Mouse (Mus musculus) gastrocnemius, postnatal 25 days (tissue): ENCODE measurements around the gene Unc13a. TPM values are rescaled to one million over a fixed set of nuclear protein-coding genes. Genes with fewer than 3 reads are reported as not detected.
A peak's percentile ranks its signal among the peaks of the same experiment; 100 is the strongest.

Source experiments
- DNase-seq: peaks from one replicate; pipeline ENCODE4 v3.0.0; 2022
- microRNA-seq, 2 experiments: library from miRNA; unstranded; fragments of <30 nt; microRNA quantifications; one replicate each; pipeline ENCODE4 v1.2.0; 2021; ENCODE audit warnings: borderline replicate concordance in 2 of 2
- total RNA-seq, 2 experiments: library from RNA; stranded (reverse); gene quantifications; 1 replicate in 1 of 2; 2 replicates in 1 of 2; pipeline ENCODE4 v1.2.3; 2021

The Unc13a gene
- total RNA-seq, 2 experiments from 2014 or later: 0.29 TPM; not detected in 1

GRCm38 (mm10) chr8:71586891-71587290, 84.7 kb downstream of the Unc13a start:
- DNase-seq: no peak

GRCm38 (mm10) chr8:71580201-71580600, 91.4 kb downstream of the Unc13a start:
- DNase-seq: no peak

GRCm38 (mm10) chr8:71579476-71579875, 92.1 kb downstream of the Unc13a start:
- peak; percentile 73 for DNase-seq

GRCm38 (mm10) chr8:71579009-71579408, 92.5 kb downstream of the Unc13a start:
- no peak for DNase-seq

- no peak for DNase-seq
Measured at GRCm38 (mm10) chr8:71577856-71578387, 93.6 kb downstream of the Unc13a start.

GRCm38 (mm10) chr8:71575020-71575419, 96.5 kb downstream of the Unc13a start:
- no peak for DNase-seq

GRCm38 (mm10) chr8:71574426-71574825, 97.1 kb downstream of the Unc13a start:
- no peak for DNase-seq

Small RNA genes within 50 kb of the gene (microRNA-seq; reads per million reads assigned to microRNA genes)
- 0 reads per million in 2 experiments for gene Mir6769b

Other genes starting within 250 kb of the Unc13a start
- 10 to 100 TPM; 27.6 to 28.9 TPM for gene Abhd8, start 208.1 kb downstream of the Unc13a start, total RNA-seq
- 10 to 100 TPM; 62.6 to 75.2 TPM for gene Mrpl34, start 206.8 kb downstream of the Unc13a start, total RNA-seq
- 10 to 100 TPM; 23.9 to 24.9 TPM for gene Dda1, start 202.6 kb downstream of the Unc13a start, total RNA-seq
- 10 to 100 TPM; 17.1 to 18.4 TPM for gene Ano8, start 185.8 kb downstream of the Unc13a start, total RNA-seq
- gene Gtpbp3, start 183.7 kb downstream of the Unc13a start, total RNA-seq: 10 to 100 TPM in 1 of 2 experiments, 1 to 10 TPM in 1; 9.6 to 11.5 TPM
- 10 to 100 TPM in 1 of 2 experiments, 1 to 10 TPM in 1; 8.4 to 22.5 TPM for gene Plvap, start 160.0 kb downstream of the Unc13a start, total RNA-seq
- not detected for gene Ccdc194, start 146.0 kb downstream of the Unc13a start, total RNA-seq
- gene Bst2, start 134.3 kb downstream of the Unc13a start, total RNA-seq: 1 to 10 TPM; 7.6 to 8.9 TPM
- 10 to 100 TPM; 23.0 to 23.6 TPM for gene Mvb12a, start 128.8 kb downstream of the Unc13a start, total RNA-seq
- not detected for gene Tmem221, start 112.9 kb downstream of the Unc13a start, total RNA-seq
- gene Nxnl1, start 105.2 kb downstream of the Unc13a start, total RNA-seq: under 1 TPM in 1 of 2 experiments, not detected in 1; 0.24 TPM
- 10 to 100 TPM; 62.6 to 62.9 TPM for gene Slc27a1, start 102.9 kb downstream of the Unc13a start, total RNA-seq
- gene Pgls, start 79.6 kb downstream of the Unc13a start, total RNA-seq: 10 to 100 TPM; 26.3 to 26.9 TPM
- gene Fam129c, start 74.1 kb downstream of the Unc13a start, total RNA-seq: under 1 TPM; 0.29 to 0.38 TPM
- 10 to 100 TPM; 35.3 to 36.0 TPM for gene Colgalt1, start 60.8 kb downstream of the Unc13a start, total RNA-seq
- gene Jak3, start 4.5 kb upstream of the Unc13a start, total RNA-seq: 1 to 10 TPM; 1.9 to 3.0 TPM
- 1 to 10 TPM in 1 of 2 experiments, under 1 TPM in 1; 0.49 to 2.7 TPM for gene Insl3, start 17.5 kb upstream of the Unc13a start, total RNA-seq
- 1 to 10 TPM; 1.5 to 3.8 TPM for gene B3gnt3, start 30.0 kb upstream of the Unc13a start, total RNA-seq
- not detected for gene Fcho1, start 54.0 kb upstream of the Unc13a start, total RNA-seq
- 1 to 10 TPM; 2.3 to 2.6 TPM for gene Zfp709, start 210.3 kb upstream of the Unc13a start, total RNA-seq
- 1 to 10 TPM; 2.5 to 2.6 TPM for gene Zfp882, start 236.9 kb upstream of the Unc13a start, total RNA-seq
- 10 to 100 TPM; 14.5 to 18.5 TPM for gene Zfp617, start 236.9 kb upstream of the Unc13a start, total RNA-seq